Mouse (Mus musculus) heart, postnatal 0 days (tissue): ENCODE data around the gene Fam107b. TPM values are rescaled to one million over a fixed set of nuclear protein-coding genes. Genes with fewer than 3 reads are reported as not detected.

Experiments used
- ATAC-seq: fragments of 200-750 bp; cut with Nextera tagmentation; 2 replicates; pipeline ENCODE4 v1.8.0; 2017; ENCODE audit warnings: low read depth, moderate number of reproducible peaks, moderate library complexity; ENCODE audit not compliant: insufficient read depth
- DNase-seq: peaks from one replicate; pipeline ENCODE4 v3.0.0-alpha.2; 2016; ENCODE audit warnings: low spot score
- H3K27ac ChIP-seq: fragments of 300-500 bp; sonication (generic); 2 replicates; pipeline ENCODE4 v1.5.1; 2014; ENCODE audit warnings: low read depth, mild to moderate bottlenecking
- H3K27me3 ChIP-seq: fragments of 300-500 bp; sonication (generic); 2 replicates; pipeline ENCODE4 v1.6.1; 2014; ENCODE audit warnings: low read length, mixed read lengths; ENCODE audit not compliant: control insufficient read depth, insufficient read depth
- H3K36me3 ChIP-seq: fragments of 300-500 bp; sonication (generic); replicated peaks from 2 replicates; pipeline ENCODE4 v1.6.1; 2014; ENCODE audit warnings: low read length, mixed read lengths; ENCODE audit not compliant: control insufficient read depth, insufficient read depth
- H3K4me1 ChIP-seq: fragments of 300-500 bp; sonication (generic); 2 replicates; pipeline ENCODE4 v1.6.1; 2014; ENCODE audit warnings: antibody characterized with exemption; ENCODE audit not compliant: control insufficient read depth, insufficient read depth
- H3K4me2 ChIP-seq: fragments of 300-500 bp; sonication (generic); 2 replicates; pipeline ENCODE4 v1.6.1; 2014; ENCODE audit warnings: low read depth, mild to moderate bottlenecking, low read length, moderate library complexity
- H3K4me3 ChIP-seq: fragments of 300-500 bp; sonication (generic); 2 replicates; pipeline ENCODE4 v1.5.1; 2014; ENCODE audit warnings: low read depth, low read length
- H3K9ac ChIP-seq: fragments of 300-500 bp; sonication (generic); replicated peaks from 2 replicates; pipeline ENCODE4 v1.6.1; 2014; ENCODE audit warnings: low read depth, low read length, mixed read lengths
- H3K9me3 ChIP-seq: fragments of 300-500 bp; sonication (generic); replicated peaks from 2 replicates; pipeline ENCODE4 v1.6.1; 2016; ENCODE audit warnings: low read length; ENCODE audit not compliant: control insufficient read depth
- CTCF ChIP-seq: IDR thresholded peaks from 2 replicates; pipeline ENCODE4 v1.5.1; 2016; ENCODE audit warnings: antibody characterized with exemption, control low read depth, low read depth
- EP300 ChIP-seq: IDR thresholded peaks from 2 replicates; pipeline ENCODE4 v1.6.1; 2016; ENCODE audit warnings: antibody characterized with exemption, low read depth
- WGBS: fragments of 180-500 bp; shearing (Covaris S2); extraction: QIAGEN DNeasy Blood & Tissue Kit; methylation state at CpG from one replicate; pipeline ENCODE4 v1.1.7; 2014; 5-methylcytosine and 5-hydroxymethylcytosine counted together
- polyA plus RNA-seq: library from polyadenylated mRNA; unstranded; fragments of >200 nt; fragmentation: Nextera tagmentation; extraction: Ambion mirVana; gene quantifications from 2 replicates; pipeline ENCODE4 v1.2.1, GENCODE M21; 2015
- total RNA-seq: library from RNA; depleted of rRNA; stranded (reverse); fragments of >200 nt; gene quantifications from 2 replicates; pipeline ENCODE4 v1.2.3, GENCODE M21; 2014; ENCODE audit warnings: low replicate concordance

The Fam107b gene
- total and polyA plus RNA-seq, 2 experiments from 2014 or later, result 9.2 to 18.5 TPM

DNA sequence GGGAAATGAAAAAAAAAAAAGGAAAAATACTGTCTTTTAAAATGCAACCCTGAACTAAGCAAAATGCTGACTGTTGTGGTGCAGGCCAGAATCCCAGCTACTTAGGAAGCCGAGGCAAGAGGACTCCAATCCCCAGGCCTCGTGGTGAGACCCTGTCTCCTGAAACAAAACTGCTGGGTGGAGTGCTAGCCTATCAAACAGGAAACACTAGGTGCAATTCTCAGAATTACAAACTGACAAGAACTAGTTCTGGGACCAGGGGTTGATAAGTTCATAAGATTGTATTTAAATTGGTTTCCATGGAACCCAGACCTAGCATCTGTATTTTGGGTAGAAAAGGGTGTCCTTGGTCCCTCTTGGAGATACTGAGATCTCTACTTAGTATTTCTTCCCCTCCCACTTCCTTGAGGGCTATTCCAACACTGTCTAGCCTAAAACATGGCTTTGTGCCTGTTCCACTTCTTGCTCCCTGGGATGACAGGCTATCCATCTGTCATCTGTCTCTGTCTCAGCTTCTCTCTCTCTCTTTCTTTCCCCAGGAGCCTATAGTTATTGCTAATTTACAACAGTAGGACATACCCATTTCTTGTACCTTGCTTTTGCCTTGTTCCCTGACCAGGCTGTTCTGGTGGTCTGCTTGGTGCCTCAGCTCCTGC, 24.5 kb downstream of the Fam107b start:
- Histone ChIP-seq H3K4me3 (no peak overlapping the region), H3K9me3 (no peaks in the 10 kb centered on the region; the same call in 1 of the 2 replicates), H3K4me1 (no peaks in the 10 kb centered on the region), H3K27me3 (no peaks in the 10 kb centered on the region), H3K9ac (no peak overlapping the region), H3K27ac (no peak overlapping the region), H3K36me3 (no peaks in the 10 kb centered on the region), H3K4me2 (no peak overlapping the region)
- DNase-seq (no peak), ATAC-seq (no peak)
- no peak for TF ChIP-seq EP300
- TF ChIP-seq CTCF, result no peak
- 63% methylated on average over 2 of the region's 2 CpGs for WGBS

DNA sequence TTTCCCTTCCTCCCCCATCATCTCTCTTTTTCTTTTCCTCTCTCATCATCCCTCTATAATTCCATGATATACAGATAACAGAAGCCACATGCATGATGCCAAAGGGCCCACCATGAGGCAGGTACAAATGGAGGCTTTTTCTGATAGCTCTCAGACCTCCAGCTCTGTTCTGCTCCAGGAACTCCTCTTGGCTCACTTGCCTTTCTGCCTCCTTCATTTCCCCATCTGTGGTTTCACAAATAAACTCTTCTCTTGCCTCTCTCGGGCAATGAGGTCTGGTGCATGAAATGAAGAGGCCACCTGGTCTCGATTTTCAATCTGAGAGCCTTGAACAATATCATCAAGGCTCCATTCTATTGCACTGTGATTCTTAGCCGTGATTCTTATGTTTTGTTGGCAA, 30.1 kb downstream of the Fam107b start:
- Histone ChIP-seq H3K36me3 (no peaks in the 10 kb centered on the region), H3K4me2 (no peak overlapping the region), H3K27me3 (no peaks in the 10 kb centered on the region), H3K4me1 (no peaks in the 10 kb centered on the region), H3K27ac (no peak overlapping the region), H3K9ac (no peak overlapping the region), H3K9me3 (no peaks in the 10 kb centered on the region; the same call in 1 of the 2 replicates), H3K4me3 (no peak overlapping the region)
- ATAC-seq (no peak), DNase-seq (no peak)
- WGBS, result 59% methylated on average over 3 of the region's 3 CpGs
- TF ChIP-seq EP300, result no peak
- no peak for TF ChIP-seq CTCF

DNA sequence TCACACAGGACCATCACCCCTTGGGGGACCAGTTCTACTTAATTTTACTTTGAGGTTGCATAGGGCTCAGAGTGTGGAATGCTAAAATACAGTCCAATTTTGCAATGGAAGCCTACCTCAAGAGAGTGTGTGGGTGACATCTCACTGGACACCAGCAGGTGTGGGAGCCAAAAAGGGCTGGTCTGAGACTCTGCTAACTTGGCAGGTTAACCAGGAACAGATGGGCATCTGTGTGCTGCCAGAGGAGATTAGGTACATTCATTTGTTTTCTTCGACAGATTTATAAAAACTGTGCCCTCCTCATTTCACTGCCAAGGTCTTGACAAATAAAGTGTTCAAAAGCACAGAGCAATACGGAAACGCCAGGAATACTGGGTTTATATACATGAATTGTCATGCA, 32.3 kb downstream of the Fam107b start:
- Histone ChIP-seq H3K4me3 (no peak overlapping the region), H3K9me3 (no peaks in the 10 kb centered on the region), H3K36me3 (no peaks in the 10 kb centered on the region), H3K4me1 (no peaks in the 10 kb centered on the region), H3K4me2 (no peak overlapping the region), H3K27me3 (no peaks in the 10 kb centered on the region), H3K9ac (no peak overlapping the region), H3K27ac (no peak overlapping the region)
- no peak for DNase-seq
- WGBS, result 83% methylated on average over 3 of the region's 3 CpGs
- no peak for ATAC-seq
- no peak for TF ChIP-seq EP300
- TF ChIP-seq CTCF, result no peak

DNA sequence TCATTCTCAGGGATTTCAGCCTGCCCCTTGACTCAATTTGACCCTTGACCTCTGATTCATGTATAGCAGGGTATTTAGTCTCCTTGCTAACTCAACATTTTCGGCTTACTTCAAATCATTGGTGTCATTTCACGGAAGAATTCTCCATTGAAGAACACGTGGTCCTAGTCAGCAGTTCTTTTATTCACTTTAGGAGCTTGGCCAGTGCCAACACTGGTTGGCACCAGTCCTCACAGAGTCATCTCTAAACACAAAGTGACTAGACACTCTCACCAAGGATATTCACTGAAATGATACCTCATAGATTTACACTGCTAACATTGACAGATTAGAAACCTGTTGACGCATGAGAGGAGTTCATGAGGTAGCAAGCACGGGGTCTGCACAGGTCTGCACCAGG, 32.9 kb downstream of the Fam107b start:
- WGBS, result 78% methylated on average over 5 of the region's 5 CpGs
- H3K27me3 ChIP-seq, result no peaks in the 10 kb centered on the region
- no peak for DNase-seq
- no peak for ATAC-seq
- H3K4me1 ChIP-seq, result no peaks in the 10 kb centered on the region
- no peaks in the 10 kb centered on the region for H3K9me3 ChIP-seq
- TF ChIP-seq CTCF (no peak), EP300 (no peak)
- no peak overlapping the region for H3K27ac ChIP-seq
- no peaks in the 10 kb centered on the region for H3K36me3 ChIP-seq
- H3K4me2 ChIP-seq, result no peak overlapping the region
- no peak overlapping the region for H3K9ac ChIP-seq
- no peak overlapping the region for H3K4me3 ChIP-seq

DNA sequence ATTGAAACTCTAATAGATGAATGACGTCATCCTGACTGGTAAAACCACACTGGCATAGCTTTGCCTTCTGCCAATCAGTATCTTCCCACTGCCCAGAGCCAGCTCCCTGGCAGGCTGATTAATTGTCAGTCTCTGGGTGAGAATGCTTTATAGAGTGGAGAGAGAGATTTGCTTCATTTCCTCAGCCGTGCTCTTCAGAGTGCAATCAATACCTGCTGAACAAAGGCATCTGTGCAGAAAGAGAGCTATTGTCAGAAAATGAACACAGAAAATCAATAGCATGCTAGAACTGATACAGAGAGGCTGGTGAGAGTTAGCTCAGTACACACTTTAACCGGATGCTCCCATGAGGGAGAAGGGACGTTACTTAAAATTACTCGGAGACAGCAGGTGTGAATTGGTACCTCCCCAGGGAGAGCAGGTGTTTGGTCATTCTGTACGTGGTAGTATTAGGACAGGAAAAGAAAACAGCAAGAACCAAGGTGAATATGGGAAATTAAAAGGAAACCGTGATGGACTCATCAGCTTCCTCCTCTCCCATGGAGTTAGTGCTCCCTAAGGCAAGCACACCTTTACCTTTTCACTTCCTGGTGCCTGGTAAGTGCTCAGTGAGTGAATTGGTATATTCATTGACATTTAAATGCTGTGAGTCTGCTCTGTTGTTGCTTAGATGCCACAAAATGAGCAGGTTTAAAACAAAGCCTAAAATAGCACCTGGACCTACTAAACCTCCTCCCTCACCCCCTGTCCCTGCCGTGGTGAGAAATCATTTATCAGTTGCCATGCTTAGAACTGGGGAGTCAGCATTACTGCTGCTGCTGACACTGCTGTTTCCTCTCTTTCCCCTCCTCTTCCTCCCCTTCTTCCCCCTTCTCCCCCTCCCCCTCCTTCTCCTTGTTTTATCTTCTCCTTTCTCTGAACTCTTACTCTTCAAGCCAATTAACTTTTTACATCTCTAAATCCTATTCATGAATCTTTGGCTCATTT, 38.9 kb downstream of the Fam107b start:
- Histone ChIP-seq H3K4me3 (no peak overlapping the region), H3K4me1 (no peaks in the 10 kb centered on the region), H3K36me3 (no peaks in the 10 kb centered on the region), H3K9ac (no peak overlapping the region), H3K9me3 (no peaks in the 10 kb centered on the region), H3K27me3 (no peaks in the 10 kb centered on the region), H3K4me2 (no peak overlapping the region), H3K27ac (no peak overlapping the region)
- WGBS, result 51% methylated on average over 8 of the region's 8 CpGs
- TF ChIP-seq CTCF (no peak), EP300 (no peak)
- no peak for DNase-seq
- ATAC-seq, result no peak
